Mouse (Mus musculus) cerebellum, adult 8-10 months (tissue): Measurements from ENCODE around the gene Gopc.
"Not testable (repeated sequence)": the region's sequence is repeated elsewhere in the genome, so short reads cannot be mapped to it uniquely, and the experiment has no call there.

Source experiments
- DNase-seq: peaks from one replicate; pipeline ENCODE4 v3.0.0; 2022

Gene Gopc

DNA sequence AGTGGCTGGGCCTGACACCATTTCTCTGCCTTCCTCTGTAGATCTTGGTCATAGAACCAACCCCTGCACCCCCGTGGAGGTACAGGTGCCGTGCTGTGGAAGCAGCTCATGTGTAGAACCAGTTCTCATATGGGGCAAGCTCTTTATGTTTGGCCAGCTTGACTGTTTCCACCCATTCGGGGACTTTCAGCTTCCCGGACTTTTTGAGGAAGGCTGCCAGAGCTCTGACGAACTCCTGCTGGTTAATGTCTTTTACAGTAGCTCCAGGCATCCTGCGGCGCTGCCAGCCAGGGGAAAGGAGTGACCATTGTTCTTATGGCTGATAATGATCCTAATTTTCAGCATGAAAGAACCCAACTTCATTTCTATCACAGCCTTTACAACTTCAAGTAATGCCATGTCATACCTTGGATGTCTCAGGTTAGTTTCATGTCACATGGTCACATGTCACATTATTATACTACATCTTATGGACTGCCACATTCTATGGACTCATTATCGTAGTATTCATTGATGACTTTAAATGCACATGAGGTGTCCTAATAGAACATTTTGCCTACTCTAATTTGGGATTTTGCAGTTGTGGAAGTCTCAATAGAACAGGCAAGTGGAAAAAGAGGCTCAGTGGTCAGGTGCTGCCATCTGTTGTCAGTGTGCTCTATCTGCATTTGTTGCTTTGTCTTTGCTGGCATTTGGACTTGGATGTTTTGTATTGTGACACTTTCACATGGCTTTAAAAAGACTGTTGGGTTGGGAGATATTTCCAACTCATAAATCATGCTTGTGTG is 3.1 kb upstream of the Gopc start:
- peak; percentile 57 for DNase-seq

DNA sequence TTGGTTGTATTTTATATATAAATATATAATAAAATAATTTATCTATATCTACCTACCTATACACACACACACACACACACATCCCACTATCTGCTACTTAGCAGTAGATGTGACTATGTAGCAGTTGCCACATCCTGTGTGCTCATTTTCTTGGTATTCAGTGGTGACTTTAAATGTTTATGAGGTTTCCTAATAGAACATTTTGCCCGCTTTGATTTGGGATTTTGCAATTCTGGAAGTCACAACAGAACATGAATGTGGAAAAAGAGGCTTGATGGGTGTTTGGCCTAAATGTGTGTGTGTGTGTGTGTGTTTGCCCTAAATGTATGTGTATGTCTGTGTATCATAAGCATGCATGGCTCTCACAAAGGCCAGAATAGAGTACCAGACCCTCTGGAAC is 1.6 kb upstream of the Gopc start:
- no peak for DNase-seq

GRCm38 (mm10) chr10:52383022-52383421 is 1.1 kb upstream of the Gopc start:
- no peak for DNase-seq

GRCm38 (mm10) chr10:52381321-52381801 is 563 bp downstream of the Gopc start:
- no peak for DNase-seq

DNA sequence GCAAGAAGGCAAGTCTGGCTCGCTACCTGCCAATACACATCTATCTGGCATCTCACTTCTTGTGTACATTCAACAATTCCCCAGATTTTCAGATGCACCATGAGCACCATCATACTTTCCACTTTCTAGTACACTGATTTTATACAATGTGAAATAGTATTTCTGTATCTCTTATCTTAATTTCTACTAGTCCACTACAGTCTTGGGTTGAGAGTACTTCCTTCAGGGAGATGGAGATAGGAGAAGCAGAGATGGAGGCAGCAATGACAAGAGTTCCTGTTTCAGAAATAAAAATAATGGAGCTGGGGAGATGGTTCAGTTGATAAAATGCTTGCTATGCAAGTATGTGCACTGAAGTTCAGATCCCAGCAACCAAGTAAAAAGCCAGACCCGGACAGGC is 4.1 kb downstream of the Gopc start:
- no peak for DNase-seq

GRCm38 (mm10) chr10:52376422-52376821 is 5.5 kb downstream of the Gopc start:
- DNase-seq = no peak

- no peak for DNase-seq
Observed at GRCm38 (mm10) chr10:52374651-52375050, 7.3 kb downstream of the Gopc start.

DNA sequence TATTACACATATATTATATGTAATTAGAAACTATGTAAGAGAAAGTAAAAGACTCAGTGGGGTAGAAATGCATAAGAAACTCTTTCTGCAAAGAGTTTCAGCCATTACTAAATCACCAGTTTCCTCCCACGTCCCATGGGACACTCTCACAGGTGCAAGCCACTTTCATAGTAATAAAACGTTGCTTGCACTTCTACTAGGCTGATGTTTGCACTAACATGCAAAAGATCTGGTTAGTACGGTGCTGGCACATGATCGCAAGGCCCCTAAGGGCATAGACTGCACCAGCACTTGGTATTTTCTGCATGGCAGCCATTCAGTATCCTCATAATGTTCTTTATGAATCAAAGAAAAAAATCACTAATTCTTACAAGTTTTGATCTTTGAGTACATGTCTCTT is 8.1 kb downstream of the Gopc start:
- no peak for DNase-seq

DNA sequence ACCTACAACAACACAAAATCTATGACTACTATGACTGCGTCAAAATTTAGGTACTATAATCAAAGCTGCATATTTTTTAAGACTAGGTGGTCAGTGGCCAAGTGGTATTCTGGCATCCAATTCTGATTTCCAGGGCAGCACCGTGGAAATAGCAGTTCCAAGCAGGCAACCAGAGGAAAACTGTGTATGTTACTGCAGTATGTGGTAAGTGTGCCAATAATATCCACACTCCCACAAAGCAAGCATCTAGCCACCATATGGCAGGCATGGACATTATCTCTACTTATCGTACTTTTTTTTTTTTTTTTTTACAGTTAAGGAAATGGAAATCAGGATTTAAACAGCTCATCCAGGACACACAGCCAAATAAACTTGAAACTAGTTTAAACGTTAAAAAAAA is 13.5 kb downstream of the Gopc start:
- peak; percentile 31 for DNase-seq

DNA sequence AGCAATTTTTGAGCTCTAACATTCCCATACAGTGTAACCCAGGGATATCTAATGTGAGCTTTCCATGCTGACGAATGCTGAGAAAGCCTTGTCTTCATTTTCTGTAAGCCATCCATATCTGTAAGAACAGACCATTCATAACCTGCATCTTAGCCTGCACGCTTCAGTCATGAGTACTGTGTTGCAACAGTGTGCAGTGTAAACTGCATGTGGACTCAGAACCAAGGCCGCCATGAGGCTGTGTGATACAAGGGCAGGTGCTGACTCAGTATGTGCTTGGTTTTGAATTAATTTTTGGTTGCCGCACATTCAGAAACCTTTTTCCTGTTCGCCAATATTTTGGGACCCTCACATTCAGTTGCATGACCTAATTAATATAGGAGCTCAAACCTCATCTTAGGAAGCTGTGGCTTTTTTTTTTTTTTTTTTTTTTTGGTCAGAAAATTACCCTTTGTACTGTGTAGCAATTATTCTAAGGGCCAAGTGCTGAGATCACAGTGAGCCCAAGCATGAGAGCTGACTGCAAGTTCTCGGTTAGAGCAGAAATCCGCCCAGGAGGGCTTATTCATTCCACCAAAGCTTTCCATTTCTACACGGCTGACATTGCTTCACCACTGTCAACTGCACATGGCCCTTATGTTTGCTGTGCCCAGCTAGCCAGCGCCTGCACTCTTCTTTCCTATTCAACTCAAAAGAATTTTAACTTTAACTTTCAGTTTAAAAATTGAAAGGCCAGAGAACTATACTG is 20.9 kb downstream of the Gopc start:
- DNase-seq = no peak

DNA sequence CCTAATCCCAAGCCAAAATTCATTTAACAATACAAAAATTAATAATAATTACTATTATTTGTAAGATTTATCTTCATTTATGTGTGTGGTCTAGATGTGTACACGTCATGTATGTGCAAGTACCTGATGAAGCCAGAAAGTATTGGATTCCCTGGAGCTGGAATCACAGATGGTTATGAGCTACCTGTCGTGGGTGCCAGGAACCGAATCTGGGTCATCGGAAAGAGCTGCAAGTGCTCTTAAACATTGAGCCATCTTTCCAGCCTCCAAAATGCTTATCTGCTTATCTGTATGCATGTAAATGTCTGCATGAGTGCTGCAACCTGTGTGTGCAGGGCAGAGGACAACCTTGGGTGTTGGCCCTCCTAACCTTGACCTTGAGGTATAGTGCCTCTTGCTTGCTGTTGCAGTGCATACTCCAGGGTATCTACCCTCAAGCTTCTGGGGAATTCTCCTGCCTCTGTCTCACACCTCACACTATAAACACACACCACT is 21.6 kb downstream of the Gopc start:
- DNase-seq = peak; percentile 41

GRCm38 (mm10) chr10:52358467-52358866 is 23.5 kb downstream of the Gopc start, which contains the start of gene Gm26741:
Gene Gm26741, plus strand, starts transcription at chr10:52358767.
- no peak for DNase-seq

- no peak for DNase-seq
Observed at GRCm38 (mm10) chr10:52353184-52353583, 28.7 kb downstream of the Gopc start.

- DNase-seq = not testable (repeated sequence)
Observed at GRCm38 (mm10) chr10:52343324-52343723, 38.6 kb downstream of the Gopc start.

DNA sequence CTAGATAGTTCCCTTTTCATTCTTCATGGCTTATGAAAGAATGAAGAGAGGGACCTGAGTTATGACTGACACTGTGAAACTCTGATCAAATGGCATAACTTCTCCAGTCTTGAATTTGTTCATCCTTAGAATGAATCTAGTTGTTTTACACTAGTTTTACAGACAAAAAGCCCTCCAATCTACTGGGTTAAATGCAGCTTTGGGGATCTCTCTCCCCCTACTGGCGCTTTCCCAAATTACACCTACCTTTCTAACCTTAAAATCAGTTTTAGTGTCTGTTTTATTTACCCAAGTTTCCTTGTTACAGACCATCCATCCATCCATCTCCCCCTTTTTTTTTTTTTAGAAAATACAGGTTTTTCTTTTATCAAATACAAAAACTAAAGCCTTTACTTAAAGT is 50.9 kb downstream of the Gopc start:
- peak; percentile 31 for DNase-seq

GRCm38 (mm10) chr10:52321918-52322317 is 60.0 kb downstream of the Gopc start:
- DNase-seq = no peak

DNA sequence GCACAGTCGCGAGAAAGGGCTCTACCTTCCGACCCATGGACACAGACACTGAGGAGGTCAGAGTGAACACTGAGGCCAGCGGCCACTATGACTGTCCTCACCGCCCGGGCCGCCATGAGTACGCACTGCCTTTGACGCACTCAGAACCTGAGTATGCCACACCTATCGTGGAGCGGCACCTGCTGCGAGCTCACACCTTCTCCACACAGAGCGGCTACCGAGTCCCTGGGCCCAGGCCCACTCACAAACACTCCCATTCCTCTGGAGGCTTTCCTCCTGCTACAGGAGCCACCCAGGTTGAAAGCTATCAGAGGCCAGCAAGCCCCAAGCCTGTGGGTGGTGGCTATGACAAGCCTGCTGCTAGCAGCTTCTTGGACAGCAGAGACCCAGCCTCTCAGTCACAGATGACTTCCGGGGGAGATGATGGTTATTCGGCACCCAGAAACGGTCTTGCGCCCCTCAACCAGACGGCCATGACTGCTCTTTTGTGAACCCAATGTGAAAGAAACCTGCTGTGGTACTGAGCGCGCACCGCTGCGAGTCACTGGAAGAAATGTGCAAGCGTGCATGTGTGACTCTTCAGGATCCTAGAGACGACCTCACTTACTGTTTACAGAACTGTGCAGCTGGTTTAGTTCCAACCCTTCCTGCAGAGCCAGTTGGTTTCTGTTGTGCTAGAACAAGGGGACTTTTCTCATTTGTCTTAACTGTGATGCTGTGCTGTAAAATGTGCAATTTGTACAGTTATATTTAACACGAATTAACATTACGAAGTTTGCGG is 62.2 kb downstream of the Gopc start:
- no peak for DNase-seq

- DNase-seq = no peak
Observed at GRCm38 (mm10) chr10:52309196-52309595, 72.7 kb downstream of the Gopc start.

GRCm38 (mm10) chr10:52304574-52304973 is 77.3 kb downstream of the Gopc start:
- no peak for DNase-seq

DNA sequence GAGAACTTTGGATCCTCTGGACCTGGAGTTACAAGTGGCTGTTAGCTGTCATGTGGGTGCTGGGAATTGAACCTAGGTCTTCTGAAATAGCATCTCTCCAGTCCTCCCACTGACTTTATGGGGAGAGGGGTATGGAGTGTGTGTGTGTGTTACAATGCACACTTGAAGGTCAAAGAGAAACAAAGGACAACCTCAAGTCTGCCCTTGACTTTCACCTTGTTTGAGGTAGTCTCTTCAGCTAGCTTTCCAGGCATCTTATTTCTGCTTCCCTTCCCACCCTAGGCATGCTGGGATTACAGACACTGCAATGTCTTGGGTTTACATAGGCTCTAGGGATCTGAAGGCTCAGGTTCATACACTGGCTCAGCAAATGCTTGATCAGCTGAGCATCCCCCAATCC is 79.7 kb downstream of the Gopc start:
- no peak for DNase-seq

GRCm38 (mm10) chr10:52301766-52302165 is 80.2 kb downstream of the Gopc start:
- no peak for DNase-seq

DNA sequence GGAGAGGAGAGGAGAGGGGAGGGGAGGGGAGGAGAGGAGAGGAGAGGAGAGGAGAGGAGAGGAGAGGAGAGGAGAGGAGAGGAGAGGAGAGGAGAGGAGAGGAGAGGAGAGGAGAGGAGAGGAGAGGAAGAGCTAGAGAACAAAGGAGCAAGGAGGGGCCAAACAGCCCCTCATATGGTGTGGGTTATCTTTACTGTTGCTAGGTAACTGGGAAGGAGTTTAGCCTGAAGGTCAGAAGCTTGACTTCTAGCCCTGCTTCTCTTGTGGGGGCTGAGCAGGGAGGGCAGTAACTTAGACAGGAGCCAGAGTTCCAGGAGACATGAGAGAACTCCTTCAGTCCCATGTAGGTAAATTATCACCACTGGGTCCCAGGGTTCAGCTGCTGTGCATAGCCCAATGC is 83.4 kb downstream of the Gopc start:
- not testable (repeated sequence) for DNase-seq

DNA sequence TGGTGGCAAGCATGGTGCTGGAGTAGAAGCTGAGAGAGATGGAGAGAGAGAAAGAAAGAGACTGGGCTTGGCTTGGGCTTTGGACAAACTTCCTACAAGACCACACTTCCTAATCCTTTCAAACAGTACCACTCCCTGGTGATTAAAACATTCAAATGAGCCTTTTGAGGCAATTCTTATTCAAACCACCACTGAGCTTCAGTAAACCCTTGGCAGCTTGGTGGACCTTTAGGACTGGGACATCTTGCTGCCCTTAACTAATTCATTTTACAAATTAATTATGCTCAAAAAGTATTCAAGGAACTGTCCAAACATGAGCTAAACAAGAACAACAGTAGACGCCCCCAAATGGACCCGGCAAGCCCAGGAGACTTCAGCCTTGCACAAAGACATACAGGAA is 86.0 kb downstream of the Gopc start:
- DNase-seq = no peak
